Mouse (Mus musculus) mouse trophoblast stem cell (cell line): Measurements from ENCODE around the gene Syce3.

ENCODE experiments used
- in situ Hi-C, 2 experiments: fragments of 300-500 bp; cut with MseI, MboI; formaldehyde crosslinking; loops; 2 replicates in 1 of 2; 3 replicates in 1 of 2; pipeline ENCODE4 v1.15.1; 2025

Gene Syce3

DNA sequence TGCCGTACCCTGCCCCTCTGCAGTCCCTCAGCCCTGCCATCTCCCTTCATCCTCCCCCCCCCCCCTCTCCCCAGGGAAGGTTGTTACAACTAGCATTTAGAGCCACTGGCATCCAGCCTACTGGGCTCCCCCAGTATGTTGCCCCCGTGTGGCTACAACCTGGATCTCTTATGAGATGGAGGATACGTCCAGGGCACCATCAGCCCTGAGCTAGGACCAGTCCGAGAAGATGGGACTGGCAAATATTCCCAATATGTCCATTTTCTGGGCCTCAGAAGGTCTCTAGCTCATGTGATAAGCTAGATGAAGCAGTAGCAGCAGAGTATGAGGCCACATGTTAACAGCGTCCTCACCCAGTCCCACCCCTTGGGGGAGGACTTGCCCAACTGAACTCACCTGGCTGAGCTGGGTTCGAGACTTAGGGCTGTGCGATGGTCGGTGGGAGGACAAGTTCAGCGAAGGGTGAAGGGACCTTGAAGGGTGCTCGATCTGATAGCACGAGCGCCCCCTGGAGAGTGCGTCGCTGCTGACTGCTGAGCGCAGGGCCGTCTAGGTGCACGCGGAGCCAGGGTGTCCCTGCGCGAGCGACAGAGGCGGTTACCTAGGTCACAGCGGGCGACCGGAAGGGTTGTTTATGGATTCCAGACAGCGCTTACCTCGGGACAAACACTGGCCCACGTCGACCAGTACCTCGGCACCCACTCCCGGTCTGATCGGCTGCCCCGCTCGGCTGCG is 37.1 kb downstream of the Syce3 start:
- in situ Hi-C loops = no loop called here

DNA sequence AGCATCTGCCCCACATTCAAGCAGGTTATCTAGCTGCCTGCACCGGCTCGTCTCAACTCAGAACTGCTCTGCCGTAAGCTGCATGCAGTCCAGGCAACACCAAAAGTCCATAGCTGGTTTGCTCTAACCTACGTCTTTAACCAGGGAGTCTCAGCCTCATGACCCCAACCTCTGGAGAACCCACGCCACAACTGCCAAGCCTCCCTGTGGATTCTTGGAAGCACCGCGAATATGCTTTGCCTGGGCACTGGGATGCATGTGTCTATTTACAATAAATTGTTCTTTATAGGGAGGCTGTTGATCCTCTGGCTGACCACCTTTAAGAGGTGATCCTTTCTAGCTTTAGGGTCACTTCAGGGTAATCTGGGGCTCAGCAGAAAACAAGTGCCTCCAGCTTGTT is 37.8 kb downstream of the Syce3 start:
- in situ Hi-C loops = no loop called here

DNA sequence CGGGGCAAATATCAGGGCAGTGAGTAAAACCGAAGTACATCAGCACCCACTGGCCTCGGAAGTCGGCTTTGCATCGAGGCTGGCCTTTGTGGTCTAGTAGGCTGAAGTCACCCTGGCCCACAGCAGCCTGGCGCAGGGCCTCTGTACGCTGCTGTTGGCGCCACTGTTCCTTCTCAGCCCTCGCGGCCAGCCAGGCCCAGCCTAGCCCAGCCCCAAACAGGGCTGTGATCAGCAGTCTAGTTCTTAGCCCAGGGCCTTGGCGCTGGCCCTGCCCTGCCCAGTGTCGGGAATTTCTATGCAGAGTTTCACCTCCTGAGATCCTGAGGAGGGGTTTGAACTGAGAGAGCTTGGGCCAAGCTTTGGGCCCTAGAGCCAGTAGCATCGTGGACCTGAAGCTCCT is 38.2 kb downstream of the Syce3 start:
- in situ Hi-C loops = no loop called here

DNA sequence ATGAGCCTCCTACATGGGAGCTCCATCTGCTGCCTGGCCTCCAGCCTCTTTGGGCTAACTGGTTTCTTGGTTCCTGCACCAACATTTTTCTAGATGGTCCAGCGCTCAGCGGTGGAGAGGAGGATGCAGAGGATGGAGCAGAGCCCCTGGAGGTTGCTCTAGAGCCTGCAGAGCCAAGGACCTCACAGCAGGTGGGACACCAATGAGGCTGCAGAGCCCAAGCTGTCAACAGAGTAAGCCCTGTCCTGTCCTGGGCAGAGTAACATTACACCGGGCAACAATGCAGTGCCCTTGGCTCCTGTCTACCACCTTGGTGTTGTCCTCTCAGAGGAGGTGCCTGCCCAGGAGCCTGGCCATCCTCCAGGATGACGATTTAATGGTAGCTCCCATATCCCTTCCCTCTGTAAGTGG is 45.2 kb downstream of the Syce3 start:
- in situ Hi-C loops = no loop called here

DNA sequence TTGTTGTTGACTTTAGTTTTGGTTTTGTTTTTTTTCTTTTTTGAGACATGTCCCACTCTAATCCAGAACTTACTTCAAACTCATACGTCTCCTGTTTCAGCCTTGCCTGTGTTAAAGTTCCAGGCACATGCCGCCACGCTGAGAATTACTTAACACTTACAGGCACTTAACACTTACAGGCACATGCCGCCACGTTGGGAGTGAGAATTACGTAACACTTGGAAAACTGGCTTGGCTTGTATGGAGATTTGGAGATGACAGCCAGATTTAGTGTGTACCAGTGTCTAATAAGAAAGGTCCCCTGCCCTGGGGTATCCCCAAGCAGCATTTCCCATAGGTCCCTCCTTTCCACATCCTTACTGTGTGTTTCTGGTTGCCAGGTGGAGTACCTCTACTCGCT is 47.3 kb downstream of the Syce3 start:
- in situ Hi-C loops = no loop called here

DNA sequence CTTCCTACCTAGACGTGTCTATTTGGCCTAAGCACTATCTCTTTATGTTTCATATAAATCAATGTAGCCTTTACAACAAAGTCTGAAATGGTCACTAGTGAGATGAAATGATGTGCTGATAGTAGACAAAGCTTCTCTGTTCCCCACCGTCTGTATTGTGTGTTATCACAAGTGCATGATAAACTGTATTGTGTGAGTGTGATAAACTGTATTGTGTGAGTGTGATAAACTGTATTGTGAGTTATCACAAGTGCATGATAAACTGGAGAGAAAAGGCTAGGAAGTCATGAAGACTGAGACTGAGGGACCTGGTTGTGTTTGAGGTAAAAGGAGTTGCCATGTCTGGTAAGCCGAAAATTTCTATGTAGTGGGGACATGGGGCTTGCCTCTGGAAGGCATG is 51.5 kb downstream of the Syce3 start:
- in situ Hi-C loops = no loop called here

DNA sequence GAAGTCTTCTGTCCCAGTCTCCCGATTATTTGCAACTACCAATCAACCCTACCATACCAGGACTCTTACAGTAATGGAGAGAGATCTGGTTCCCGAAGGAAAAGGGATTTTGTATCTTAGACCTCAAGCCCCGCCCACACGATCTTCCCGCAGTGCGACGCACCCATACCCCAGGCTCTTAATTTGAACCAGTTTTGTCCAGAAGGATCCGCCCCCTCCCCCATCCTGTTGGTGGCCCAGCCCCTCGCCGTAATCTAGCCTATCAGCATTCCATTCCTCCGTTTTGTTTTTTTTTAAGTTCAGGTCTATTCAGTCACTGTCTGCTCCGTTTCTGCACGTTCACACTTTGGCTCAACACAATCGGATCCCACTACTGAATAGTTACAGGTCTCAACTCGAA is 53.9 kb downstream of the Syce3 start:
- in situ Hi-C loops = no loop called here

DNA sequence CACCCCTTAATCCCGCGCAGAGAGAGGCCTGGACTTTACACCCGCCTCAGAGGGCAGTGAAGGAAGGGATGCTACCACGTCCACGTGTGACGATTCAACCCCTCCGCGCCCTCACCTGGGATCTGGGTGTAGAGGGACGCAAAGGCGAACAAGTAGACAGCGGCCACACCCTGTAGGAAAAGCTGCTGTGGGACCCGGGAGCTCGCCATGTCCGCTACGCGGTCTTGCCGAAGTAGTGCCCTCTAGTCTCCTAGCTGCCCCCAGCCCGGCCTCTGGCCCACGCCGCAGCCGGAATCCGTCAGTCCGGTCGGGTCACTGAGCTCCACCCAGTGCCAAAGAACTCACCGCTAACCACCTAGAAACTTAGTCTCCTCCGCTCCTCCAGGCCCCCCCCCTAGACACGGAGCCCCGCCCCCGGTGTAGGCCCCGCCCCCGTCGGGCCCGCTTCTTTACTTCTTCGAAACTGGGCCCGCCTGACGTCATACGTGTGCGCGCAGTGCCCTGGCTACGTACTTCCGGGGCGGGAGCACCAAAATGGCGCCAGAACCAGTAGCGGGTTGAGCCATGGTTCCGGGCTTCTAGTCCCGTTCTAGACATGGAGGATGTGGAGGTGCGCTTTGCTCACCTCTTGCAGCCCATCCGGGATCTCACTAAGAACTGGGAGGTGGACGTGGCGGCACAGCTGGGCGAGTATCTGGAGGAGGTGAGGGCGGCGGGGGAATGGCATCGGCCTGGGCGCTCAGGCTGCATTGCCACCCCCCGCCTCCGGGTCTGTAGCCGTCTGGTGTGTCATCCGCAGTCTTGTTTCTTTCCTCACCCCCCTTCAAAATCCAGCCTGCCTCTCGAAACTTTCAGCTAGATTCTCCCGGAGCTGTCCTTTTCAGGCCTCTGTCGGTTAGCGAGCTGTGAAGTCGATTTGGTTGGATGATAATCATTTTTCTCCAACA is 54.8 kb downstream of the Syce3 start, which contains the start of the genes Lmf2 and Ncaph2:
Gene Lmf2 (minus strand): TSS at position 419 of the 947 bp plus-strand sequence.
Gene Ncaph2 (plus strand): TSS at position 479 of the 947 bp plus-strand sequence.
- in situ Hi-C loops = no loop called here

DNA sequence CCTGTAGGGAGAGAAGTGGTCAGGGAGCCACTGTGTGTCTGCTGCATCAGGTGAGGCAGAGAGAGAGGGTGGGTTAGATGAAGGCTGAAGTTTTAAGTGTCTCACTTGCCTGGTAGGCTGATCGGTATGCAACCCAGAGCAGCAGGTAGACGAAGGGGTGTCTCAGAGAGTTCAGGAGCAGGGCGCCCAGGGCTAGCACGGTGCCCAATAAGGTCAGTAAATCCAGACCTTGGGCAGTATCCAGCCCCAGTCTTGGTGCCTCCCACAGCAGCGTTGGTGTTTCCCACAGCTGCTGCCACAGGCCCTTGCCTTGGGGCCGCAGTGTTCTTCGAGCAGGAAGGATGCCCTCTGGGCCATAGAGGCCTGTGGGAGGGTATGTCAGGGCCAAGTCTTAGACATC is 55.8 kb downstream of the Syce3 start:
- in situ Hi-C loops = no loop called here

DNA sequence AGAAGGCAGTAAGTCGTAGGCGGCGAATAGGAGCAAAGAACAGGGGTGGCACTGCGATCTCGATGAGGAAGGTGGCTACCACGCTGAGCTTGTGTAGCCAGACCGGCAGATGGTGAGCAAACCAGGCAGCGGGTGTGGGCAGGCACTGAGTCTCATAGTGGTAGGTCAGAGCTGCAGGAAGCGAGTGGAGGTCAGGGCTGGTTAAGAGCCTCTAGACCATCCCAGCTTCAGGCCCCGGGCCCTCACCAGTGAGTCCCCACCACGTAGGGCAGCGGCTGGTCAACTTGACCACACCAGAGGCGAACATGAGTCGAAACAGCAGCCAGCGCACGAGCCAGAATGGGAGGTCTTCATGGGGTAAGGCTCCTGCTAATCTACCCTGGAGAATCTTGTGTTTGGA is 56.5 kb downstream of the Syce3 start:
- in situ Hi-C loops = no loop called here

DNA sequence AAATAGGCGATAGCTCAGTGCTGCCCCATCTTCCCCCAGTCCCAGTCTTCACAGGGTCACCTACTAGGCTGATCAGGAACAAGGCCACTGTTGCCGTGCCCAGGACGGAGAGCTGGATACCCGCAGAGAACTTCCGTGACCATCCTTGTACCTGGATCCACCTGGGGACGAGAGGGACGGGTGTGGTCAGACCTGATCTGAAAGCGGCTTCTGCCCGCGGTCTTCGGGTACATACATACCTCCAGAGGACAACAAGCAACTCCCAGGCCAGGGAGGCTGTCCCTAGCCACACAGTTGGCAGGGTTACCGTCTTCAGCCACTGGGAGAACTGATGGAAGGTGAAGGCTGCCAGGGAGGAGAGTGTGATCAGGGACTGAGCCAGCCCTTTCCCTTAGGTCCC is 57.5 kb downstream of the Syce3 start:
- in situ Hi-C loops = no loop called here

DNA sequence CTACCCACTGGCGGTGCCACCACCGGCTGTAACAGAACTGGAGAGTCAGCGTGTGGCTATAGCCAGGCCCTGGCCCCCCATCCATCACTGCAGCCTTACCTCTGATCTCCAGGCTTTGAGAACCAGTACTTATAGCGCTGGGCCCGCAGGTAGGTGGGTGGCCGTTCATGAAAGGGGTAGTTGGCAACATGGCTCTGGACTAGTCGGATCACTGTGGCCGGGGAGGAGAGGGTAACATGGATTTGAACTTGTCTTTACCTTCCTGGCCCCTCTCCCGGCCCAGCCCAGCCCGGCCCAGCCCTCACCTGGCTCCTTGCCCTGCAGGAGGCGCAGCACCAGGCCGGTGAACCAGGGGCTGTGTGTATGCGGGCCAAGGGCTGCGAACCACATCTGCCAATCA is 58.2 kb downstream of the Syce3 start:
- in situ Hi-C loops = no loop called here

DNA sequence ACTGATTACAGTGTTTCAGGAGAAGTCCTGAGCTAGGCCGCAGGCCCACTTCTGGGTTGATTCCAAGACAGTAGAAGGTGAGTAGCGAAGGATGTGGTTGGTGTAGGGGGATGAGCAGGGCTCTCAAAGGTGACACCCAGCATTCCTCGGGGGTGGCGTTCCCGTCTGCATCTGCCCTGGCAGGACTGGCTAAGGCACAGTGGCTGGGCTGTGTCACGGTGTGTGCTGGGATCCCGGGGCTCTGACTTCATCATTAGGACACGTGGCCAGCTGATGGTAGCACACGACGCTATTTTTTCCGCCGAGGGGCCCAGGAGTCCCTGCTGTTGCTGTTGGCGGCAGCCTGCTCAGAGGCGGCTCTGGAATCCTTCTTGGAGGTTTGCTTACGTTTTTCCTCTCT is 59.0 kb downstream of the Syce3 start:
- in situ Hi-C loops = no loop called here

DNA sequence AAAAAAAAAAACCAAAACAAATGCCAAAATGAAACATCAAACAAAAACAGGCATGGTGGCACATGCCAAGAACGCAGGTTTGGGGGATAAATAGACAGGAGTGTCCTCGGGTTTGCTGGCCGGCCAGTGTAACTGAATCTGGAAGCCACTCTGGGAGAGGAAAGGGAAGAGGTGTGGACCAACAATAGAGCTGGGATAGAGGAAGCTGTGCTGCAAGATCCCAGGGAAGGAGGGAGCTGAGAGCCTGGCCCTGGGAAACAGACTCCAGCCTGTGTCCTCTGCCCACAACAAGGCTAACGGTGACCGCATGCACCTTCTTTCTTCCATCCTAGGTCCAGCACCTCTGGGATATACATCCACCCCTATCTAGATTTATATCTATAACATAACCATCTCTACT is 59.9 kb downstream of the Syce3 start:
- in situ Hi-C loops = no loop called here

DNA sequence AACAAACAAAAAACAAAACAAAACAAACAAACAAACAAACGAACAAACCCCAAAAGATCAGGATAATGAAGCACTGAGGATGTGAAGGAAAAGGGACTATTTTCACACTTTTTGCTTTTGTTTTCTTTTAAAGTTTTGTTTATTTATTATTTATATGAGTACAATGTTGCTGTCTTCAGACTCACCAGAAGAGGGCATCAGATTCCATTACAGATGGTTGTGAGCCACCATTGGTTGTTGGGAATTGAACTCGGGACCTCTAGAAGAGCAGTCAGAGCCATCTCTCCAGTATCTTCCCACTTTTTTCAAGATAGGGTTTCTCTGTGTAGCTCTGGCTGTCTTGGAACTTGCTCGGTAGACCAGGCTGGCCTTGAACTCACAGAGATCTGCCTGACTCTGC is 67.0 kb downstream of the Syce3 start:
- in situ Hi-C loops = no loop called here

DNA sequence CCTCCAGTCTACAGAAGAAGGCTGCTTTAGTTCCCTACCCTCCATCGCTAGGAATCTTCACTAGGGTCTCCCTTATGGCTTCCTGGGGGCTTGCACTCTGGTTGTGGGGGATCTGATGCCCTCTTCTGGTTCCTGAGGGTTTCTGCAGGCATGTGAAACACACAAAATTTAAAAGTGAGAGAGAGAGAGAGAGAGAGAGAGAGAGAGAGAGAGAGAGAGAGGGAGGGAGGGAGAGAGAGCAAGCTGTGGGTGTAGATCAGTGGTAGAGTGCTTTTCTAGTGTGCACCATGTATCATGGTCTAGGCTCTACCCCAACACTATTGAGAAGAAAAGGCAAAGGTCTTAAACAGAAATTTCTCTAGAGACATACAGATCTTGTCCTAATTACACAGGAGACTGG is 68.6 kb downstream of the Syce3 start:
- in situ Hi-C loops = no loop called here
